Mouse (Mus musculus) liver, adult 2 months (tissue): ENCODE measurements at regions not wholly inside any gene's neighbourhood (a gene's known extent, or its start where the extent isn't known, plus 50 kb on each side); places are given as distances from the start of the nearest gene placed in this dataset.
A peak's percentile ranks its signal among the peaks of the same experiment; 100 is the strongest.

ENCODE experiments used
- DNase-seq: peaks from one replicate; pipeline ENCODE4 v3.0.0-alpha.2; 2011; ENCODE audit warnings: low read depth, low spot score; ENCODE audit errors: extremely low read depth
- H3K27ac ChIP-seq: fragments of 200-500 bp; replicated peaks from 2 replicates; pipeline ENCODE4 v1.5.1; 2012; ENCODE audit warnings: low read depth, mild to moderate bottlenecking, control low read depth, inconsistent platforms, low read length; ENCODE audit not compliant: insufficient read depth
- H3K27me3 ChIP-seq: fragments of 200-500 bp; 2 replicates; pipeline ENCODE4 v1.6.1; 2012; ENCODE audit warnings: mild to moderate bottlenecking, moderate library complexity, low read length, inconsistent platforms; ENCODE audit not compliant: control insufficient read depth, insufficient read depth
- H3K36me3 ChIP-seq: fragments of 200-500 bp; 2 replicates; pipeline ENCODE4 v1.6.1; 2012; ENCODE audit warnings: low read length, inconsistent platforms; ENCODE audit not compliant: control insufficient read depth, insufficient read depth
- H3K4me1 ChIP-seq: fragments of 200-500 bp; 2 replicates; pipeline ENCODE4 v1.6.1; 2011; ENCODE audit warnings: low read length; ENCODE audit not compliant: control insufficient read depth, insufficient read depth
- H3K4me3 ChIP-seq: fragments of 200-500 bp; 2 replicates; pipeline ENCODE4 v1.5.1; 2011; ENCODE audit warnings: low read depth, mild to moderate bottlenecking, control low read depth, low read length, moderate library complexity; ENCODE audit not compliant: insufficient read depth
- H3K79me2 ChIP-seq: fragments of 200-500 bp; 2 replicates; pipeline ENCODE4 v1.6.1; 2012; ENCODE audit warnings: inconsistent platforms, mild to moderate bottlenecking, low read length, moderate library complexity; ENCODE audit not compliant: control insufficient read depth, insufficient read depth
- H3K9ac ChIP-seq: fragments of 200-500 bp; 2 replicates; pipeline ENCODE4 v1.6.1; 2012; ENCODE audit warnings: low read depth, mild to moderate bottlenecking, control low read depth, inconsistent platforms, low read length
- CTCF ChIP-seq: fragments of 200-500 bp; IDR thresholded peaks from 2 replicates; pipeline ENCODE4 v1.5.1; 2011; ENCODE audit warnings: low read depth, low read length, control low read depth
- POLR2A ChIP-seq: fragments of 200-500 bp; IDR thresholded peaks from 2 replicates; pipeline ENCODE4 v1.6.1; 2011; ENCODE audit warnings: low read length, control low read depth; ENCODE audit not compliant: insufficient read depth; ENCODE audit errors: extremely low read depth
- WGBS: fragments of 180-500 bp; shearing (Covaris S2); methylation state at CpG from one replicate; pipeline ENCODE4 v1.1.7; 2018; 5-methylcytosine and 5-hydroxymethylcytosine counted together

- TF ChIP-seq CTCF (no peak), POLR2A (no peak)
- Histone ChIP-seq H3K4me3 (no peak overlapping the region), H3K4me1 (no peaks in the 10 kb centered on the region), H3K36me3 (no peaks in the 10 kb centered on the region), H3K9ac (no peak overlapping the region), H3K27me3 (no peaks in the 10 kb centered on the region), H3K27ac (no peak overlapping the region), H3K79me2 (no peaks in the 10 kb centered on the region)
- no peak for DNase-seq
- 87% methylated on average over 5 of the region's 5 CpGs for WGBS
Measured at GRCm38 (mm10) chr1:56360857-56361256, 276.4 kb downstream of the Hsfy2 start.

GRCm38 (mm10) chr1:56346638-56347037 lies 290.6 kb downstream of the Hsfy2 start:
- Histone ChIP-seq H3K79me2 (no peaks in the 10 kb centered on the region), H3K27ac (no peak overlapping the region), H3K27me3 (no peaks in the 10 kb centered on the region), H3K36me3 (no peaks in the 10 kb centered on the region), H3K4me3 (no peak overlapping the region), H3K4me1 (no peaks in the 10 kb centered on the region), H3K9ac (no peak overlapping the region)
- no peak for DNase-seq
- WGBS, result 79% methylated on average over 4 of the region's 4 CpGs
- no peak for TF ChIP-seq POLR2A
- no peak for TF ChIP-seq CTCF

- WGBS, result 73% methylated on average over 6 of the region's 6 CpGs
- H3K36me3 ChIP-seq, result no peaks in the 10 kb centered on the region
- H3K4me3 ChIP-seq, result no peak overlapping the region
- DNase-seq, result no peak
- H3K4me1 ChIP-seq, result no peaks in the 10 kb centered on the region
- no peak for TF ChIP-seq POLR2A
- no peak for TF ChIP-seq CTCF
- no peak overlapping the region for H3K9ac ChIP-seq
- no peaks in the 10 kb centered on the region for H3K79me2 ChIP-seq
- H3K27ac ChIP-seq, result no peak overlapping the region
- no peaks in the 10 kb centered on the region for H3K27me3 ChIP-seq
Measured at GRCm38 (mm10) chr1:56344952-56345351, 292.3 kb downstream of the Hsfy2 start.

DNA sequence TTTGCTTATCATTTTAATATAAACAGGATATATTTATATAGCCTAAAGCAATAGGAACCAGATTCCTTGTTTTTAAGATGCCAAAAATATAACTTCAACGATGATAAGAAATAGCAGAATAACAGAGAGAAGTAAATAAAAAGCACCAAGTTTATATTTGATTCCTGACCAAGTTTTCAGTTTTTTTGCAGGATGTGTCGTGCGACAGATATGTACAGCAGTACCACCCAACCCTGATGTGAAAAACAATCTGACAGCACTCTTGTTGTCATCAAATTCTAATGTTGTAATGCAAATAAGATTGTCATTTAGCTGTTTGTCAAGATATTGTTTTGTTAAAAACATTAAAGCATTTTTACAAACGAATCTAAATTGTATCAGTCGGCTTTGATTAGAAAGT lies 309.9 kb downstream of the Hsfy2 start:
- no peak for DNase-seq
- Histone ChIP-seq H3K27me3 (no peaks in the 10 kb centered on the region; the same call in 1 of the 2 replicates), H3K79me2 (no peaks in the 10 kb centered on the region), H3K9ac (no peak overlapping the region), H3K4me3 (no peak overlapping the region), H3K4me1 (no peaks in the 10 kb centered on the region), H3K36me3 (no peaks in the 10 kb centered on the region), H3K27ac (no peak overlapping the region)
- no peak for TF ChIP-seq CTCF
- TF ChIP-seq POLR2A, result no peak
- WGBS, result 81% methylated on average over 5 of the region's 5 CpGs

DNA sequence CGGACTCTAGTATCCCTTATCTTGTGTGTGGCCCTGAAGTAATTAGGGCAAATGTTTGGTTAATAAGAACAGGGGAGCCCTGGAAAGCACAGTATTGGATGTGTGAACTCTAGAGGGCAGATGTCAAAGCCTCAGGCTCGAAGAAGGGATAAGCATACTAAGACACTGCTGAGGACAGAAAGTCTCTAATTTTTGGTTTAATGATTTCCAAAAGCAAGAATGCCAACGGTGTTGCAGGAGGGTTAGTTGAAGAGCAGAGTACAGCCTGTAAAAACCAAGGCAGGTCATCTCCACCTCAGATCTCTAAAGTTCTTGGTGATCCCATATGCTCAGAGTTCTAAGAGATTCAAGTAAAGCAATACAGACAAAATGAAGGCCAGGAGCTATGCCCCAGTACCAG lies 328.6 kb downstream of the Hsfy2 start:
- 40% methylated on average over 3 of the region's 3 CpGs for WGBS
- TF ChIP-seq CTCF (no peak), POLR2A (no peak)
- DNase-seq, result no peak
- H3K27me3 ChIP-seq, result no peaks in the 10 kb centered on the region
- H3K4me3 ChIP-seq, result no peak overlapping the region
- H3K36me3 ChIP-seq, result no peaks in the 10 kb centered on the region
- no peak overlapping the region for H3K27ac ChIP-seq
- H3K79me2 ChIP-seq, result no peaks in the 10 kb centered on the region
- H3K9ac ChIP-seq, result no peak overlapping the region
- H3K4me1 ChIP-seq, result no peaks in the 10 kb centered on the region

GRCm38 (mm10) chr1:56294391-56294790 lies 342.8 kb downstream of the Hsfy2 start:
- no peak for TF ChIP-seq POLR2A
- TF ChIP-seq CTCF, result no peak
- Histone ChIP-seq H3K4me3 (no peak overlapping the region), H3K4me1 (no peaks in the 10 kb centered on the region), H3K79me2 (no peaks in the 10 kb centered on the region), H3K36me3 (no peaks in the 10 kb centered on the region), H3K27me3 (no peaks in the 10 kb centered on the region), H3K9ac (no peak overlapping the region), H3K27ac (no peak overlapping the region)
- 47% methylated on average over 2 of the region's 2 CpGs for WGBS
- DNase-seq, result peak; percentile 80
